Mouse (Mus musculus) limb, embryonic 12.5 days (tissue): ENCODE results near the gene Oasl2. TPM values are rescaled to one million over a fixed set of nuclear protein-coding genes. Genes with fewer than 3 reads are reported as not detected.

Source experiments
- ATAC-seq: fragments of 200-750 bp; cut with Nextera tagmentation; 2 replicates; pipeline ENCODE4 v1.8.0; 2017; ENCODE audit warnings: low read depth, moderate TSS enrichment; ENCODE audit not compliant: insufficient number of reproducible peaks, insufficient read depth, low FRiP score, low TSS enrichment
- H3K27ac ChIP-seq: fragments of 300-500 bp; sonication (generic); 2 replicates; pipeline ENCODE4 v1.5.1; 2016; ENCODE audit warnings: mild to moderate bottlenecking, moderate library complexity
- H3K27me3 ChIP-seq: fragments of 300-500 bp; sonication (generic); 2 replicates; pipeline ENCODE4 v1.6.1; 2016; ENCODE audit warnings: mild to moderate bottlenecking, moderate library complexity
- H3K36me3 ChIP-seq: fragments of 300-500 bp; sonication (generic); 2 replicates; pipeline ENCODE4 v1.6.1; 2016; ENCODE audit warnings: mild to moderate bottlenecking, moderate library complexity
- H3K4me1 ChIP-seq: fragments of 300-500 bp; sonication (generic); replicated peaks from 2 replicates; pipeline ENCODE4 v1.6.1; 2016
- H3K4me2 ChIP-seq: fragments of 300-500 bp; sonication (generic); 2 replicates; pipeline ENCODE4 v1.6.1; 2016; ENCODE audit warnings: mild to moderate bottlenecking, moderate library complexity
- H3K4me3 ChIP-seq: fragments of 300-500 bp; sonication (generic); replicated peaks from 2 replicates; pipeline ENCODE4 v1.5.1; 2016; ENCODE audit warnings: mild to moderate bottlenecking
- H3K9ac ChIP-seq: fragments of 300-500 bp; sonication (generic); replicated peaks from 2 replicates; pipeline ENCODE4 v1.6.1; 2016; ENCODE audit warnings: mild to moderate bottlenecking, moderate library complexity
- H3K9me3 ChIP-seq: fragments of 300-500 bp; sonication (generic); 2 replicates; pipeline ENCODE4 v1.6.1; 2016; ENCODE audit warnings: mild to moderate bottlenecking, moderate library complexity
- WGBS: fragments of 180-500 bp; shearing (Covaris S2); methylation state at CpG from one replicate; pipeline ENCODE4 v1.1.7; 2016; 5-methylcytosine and 5-hydroxymethylcytosine counted together
- microRNA-seq: library from miRNA; unstranded; fragments of <30 nt; microRNA quantifications from one replicate; pipeline ENCODE4, GENCODE M21; 2017
- polyA plus RNA-seq: library from polyadenylated mRNA; unstranded; fragments of >200 nt; fragmentation: Nextera tagmentation; extraction: Ambion mirVana; gene quantifications from 2 replicates; pipeline ENCODE4 v1.2.1, GENCODE M21; 2016

The Oasl2 gene
- polyA plus RNA-seq, 1 experiment from 2014 or later: 0.74 TPM

GRCm38 (mm10) chr5:114958069-114958468 lies 61.3 kb downstream of the Oasl2 start:
- 82% methylated on average over 5 of the region's 5 CpGs for WGBS
- Histone ChIP-seq H3K27ac (no peak overlapping the region), H3K4me1 (no peaks in the 10 kb centered on the region), H3K36me3 (no peaks in the 10 kb centered on the region), H3K27me3 (no peaks in the 10 kb centered on the region), H3K4me3 (no peak overlapping the region), H3K9ac (no peak overlapping the region), H3K4me2 (no peak overlapping the region), H3K9me3 (no peaks in the 10 kb centered on the region)
- no peak for ATAC-seq

Small RNA genes lying within 50 kb of the gene (microRNA-seq; reads per million reads assigned to microRNA genes)
- 32.5 reads per million, percentile 38 among the genes with 10 or more reads in this experiment for gene Mir6240

Other genes with a start within 250 kb of the Oasl2 start
- 2.5 and 3.4 TPM in 2 replicates for gene Trpv4, start 238.5 kb upstream of the Oasl2 start, polyA plus RNA-seq
- gene Gltp, start 206.0 kb upstream of the Oasl2 start, polyA plus RNA-seq: 69.5 and 75.3 TPM in 2 replicates
- gene Tchp, start 189.2 kb upstream of the Oasl2 start, polyA plus RNA-seq: 21.0 and 22.1 TPM in 2 replicates
- gene Ankrd13a, start 122.3 kb upstream of the Oasl2 start, polyA plus RNA-seq: 52.9 and 58.5 TPM in 2 replicates
- 46.8 and 48.8 TPM in 2 replicates for gene Git2, start 121.4 kb upstream of the Oasl2 start, polyA plus RNA-seq
- gene 1500011B03Rik, start 73.5 kb upstream of the Oasl2 start, polyA plus RNA-seq: 95.7 and 99.3 TPM in 2 replicates
- gene 4930519G04Rik, start 43.3 kb upstream of the Oasl2 start, polyA plus RNA-seq: not detected in 2 replicates
- gene Gm9936, start 38.3 kb upstream of the Oasl2 start, polyA plus RNA-seq: 0.23 and 0.31 TPM in 2 replicates
- 0.67 and 0.73 TPM in 2 replicates for gene Oasl1, start 26.3 kb downstream of the Oasl2 start, polyA plus RNA-seq
- gene 2210016L21Rik, start 45.2 kb downstream of the Oasl2 start, polyA plus RNA-seq: 65.0 and 67.4 TPM in 2 replicates
- not detected in 2 replicates for gene Hnf1a, start 74.2 kb downstream of the Oasl2 start, polyA plus RNA-seq
- 17.3 and 36.9 TPM in 2 replicates for gene Sppl3, start 114.2 kb downstream of the Oasl2 start, polyA plus RNA-seq
- gene Gm10401, start 201.4 kb downstream of the Oasl2 start, polyA plus RNA-seq: 36.3 and 38.8 TPM in 2 replicates
- gene Acads, start 222.4 kb downstream of the Oasl2 start, polyA plus RNA-seq: 65.2 and 69.5 TPM in 2 replicates
- gene Unc119b, start 238.0 kb downstream of the Oasl2 start, polyA plus RNA-seq: 61.7 and 62.6 TPM in 2 replicates